Mouse (Mus musculus) hindbrain, embryonic 13.5 days (tissue): ENCODE measurements around the gene Fzd7. TPM values are rescaled to one million over a fixed set of nuclear protein-coding genes. Genes with fewer than 3 reads are reported as not detected.

Source experiments
- ATAC-seq: fragments of 200-750 bp; cut with Nextera tagmentation; 2 replicates; pipeline ENCODE4 v1.8.0; 2017; ENCODE audit warnings: moderate TSS enrichment; ENCODE audit not compliant: low FRiP score
- H3K27ac ChIP-seq: fragments of 300-500 bp; sonication (generic); 2 replicates; pipeline ENCODE4 v1.5.1; 2015; ENCODE audit warnings: inconsistent platforms, mild to moderate bottlenecking, moderate library complexity
- H3K27me3 ChIP-seq: fragments of 300-500 bp; sonication (generic); 2 replicates; pipeline ENCODE4 v1.6.1; 2015; ENCODE audit warnings: mild to moderate bottlenecking, inconsistent platforms
- H3K36me3 ChIP-seq: fragments of 300-500 bp; sonication (generic); 2 replicates; pipeline ENCODE4 v1.6.1; 2015; ENCODE audit warnings: mild to moderate bottlenecking, inconsistent platforms
- H3K4me1 ChIP-seq: fragments of 300-500 bp; sonication (generic); replicated peaks from 2 replicates; pipeline ENCODE4 v1.6.1; 2015; ENCODE audit warnings: inconsistent platforms
- H3K4me2 ChIP-seq: fragments of 300-500 bp; sonication (generic); 2 replicates; pipeline ENCODE4 v1.6.1; 2015; ENCODE audit warnings: inconsistent platforms, mild to moderate bottlenecking, moderate library complexity
- H3K4me3 ChIP-seq: fragments of 300-500 bp; sonication (generic); 2 replicates; pipeline ENCODE4 v1.5.1; 2015; ENCODE audit warnings: mild to moderate bottlenecking, inconsistent platforms
- H3K9ac ChIP-seq: fragments of 300-500 bp; sonication (generic); 2 replicates; pipeline ENCODE4 v1.6.1; 2015; ENCODE audit warnings: mild to moderate bottlenecking, inconsistent platforms
- H3K9me3 ChIP-seq: fragments of 300-500 bp; sonication (generic); 2 replicates; pipeline ENCODE4 v1.6.1; 2016; ENCODE audit warnings: inconsistent platforms
- WGBS: fragments of 180-500 bp; shearing (Covaris S2); methylation state at CpG from one replicate; pipeline ENCODE4 v1.1.7; 2015; 5-methylcytosine and 5-hydroxymethylcytosine counted together
- polyA plus RNA-seq: library from polyadenylated mRNA; unstranded; fragments of >200 nt; fragmentation: Nextera tagmentation; extraction: Ambion mirVana; gene quantifications from 2 replicates; pipeline ENCODE4 v1.2.1, GENCODE M21; 2015

The Fzd7 gene
- polyA plus RNA-seq, 1 experiment from 2014 or later, result 3.3 TPM

DNA sequence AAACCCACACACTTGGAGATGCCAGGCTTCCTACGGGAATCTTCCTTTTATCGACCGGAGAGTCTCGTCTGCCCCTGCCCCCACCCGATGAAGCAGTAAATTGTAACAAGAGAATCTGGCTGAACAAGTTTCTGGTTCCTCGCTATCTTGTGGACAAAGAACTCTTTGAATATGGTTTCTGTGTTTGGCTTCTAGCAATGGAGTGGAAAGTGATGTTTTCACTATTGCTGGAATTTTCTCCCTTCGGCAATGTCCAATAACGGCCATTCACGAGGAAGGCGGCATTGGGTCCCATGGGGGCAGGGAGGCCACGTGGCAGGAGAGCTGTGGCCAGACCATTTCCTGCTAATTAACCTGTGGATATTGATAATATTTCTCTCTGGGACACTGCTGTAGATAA, 32.8 kb upstream of the Fzd7 start:
- peaks cover 2% of the 10 kb centered on the region for H3K27me3 ChIP-seq
- H3K9me3 ChIP-seq, result no peaks in the 10 kb centered on the region
- no peak overlapping the region for H3K27ac ChIP-seq
- H3K9ac ChIP-seq, result no peak overlapping the region
- WGBS, result 18% methylated on average over 11 of the region's 11 CpGs
- H3K4me2 ChIP-seq, result no peak overlapping the region
- ATAC-seq, result no peak
- H3K4me1 ChIP-seq, result peaks cover 19% of the 10 kb centered on the region
- H3K4me3 ChIP-seq, result no peak overlapping the region
- no peaks in the 10 kb centered on the region for H3K36me3 ChIP-seq

DNA sequence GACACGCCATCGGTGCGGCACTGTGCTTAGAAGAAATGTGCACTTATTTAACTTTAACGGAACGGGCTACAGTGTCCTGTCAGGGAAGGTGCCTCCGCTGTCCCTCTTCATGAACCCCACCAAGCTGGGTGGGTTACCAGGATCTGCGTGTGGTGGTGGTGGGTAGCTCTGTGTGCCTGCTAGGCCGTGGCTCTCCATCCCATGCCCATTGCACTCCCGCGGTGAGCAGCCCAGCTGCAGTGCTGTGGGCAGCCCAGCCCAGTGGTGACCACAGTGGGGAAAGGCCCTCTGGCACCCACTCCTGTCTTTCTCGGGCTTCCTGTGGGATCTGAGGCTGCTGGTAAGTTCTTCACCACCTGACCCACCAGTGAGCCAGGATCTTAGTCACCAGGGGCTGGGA, 31.3 kb upstream of the Fzd7 start:
- H3K27me3 ChIP-seq, result no peaks in the 10 kb centered on the region; the same call in 1 of the 2 replicates
- H3K9me3 ChIP-seq, result no peaks in the 10 kb centered on the region
- H3K27ac ChIP-seq, result no peak overlapping the region
- no peak overlapping the region for H3K9ac ChIP-seq
- no peak overlapping the region for H3K4me2 ChIP-seq
- ATAC-seq, result no peak
- no peak overlapping the region for H3K4me3 ChIP-seq
- peaks cover 19% of the 10 kb centered on the region for H3K4me1 ChIP-seq
- no peaks in the 10 kb centered on the region for H3K36me3 ChIP-seq
- WGBS, result 75% methylated on average over 11 of the region's 11 CpGs

DNA sequence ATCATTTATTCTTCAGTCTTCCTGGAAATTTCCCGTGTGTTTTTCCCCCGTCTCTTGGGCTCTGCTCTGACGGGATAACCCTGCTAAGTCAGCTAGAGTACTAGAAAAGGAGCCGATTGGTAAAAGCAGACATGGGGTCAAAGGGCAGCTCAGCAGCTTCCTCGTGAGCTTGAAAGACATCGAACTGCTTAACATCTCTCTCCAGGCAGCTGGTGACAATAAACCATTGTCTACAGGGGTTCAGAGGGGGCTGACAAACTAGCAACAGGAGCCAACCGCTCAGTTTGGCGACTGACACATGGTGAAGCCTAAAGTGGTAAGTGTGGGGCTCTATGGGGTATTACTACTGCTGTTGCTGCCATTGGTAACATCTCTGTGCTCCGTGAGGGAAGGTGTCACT, 30.6 kb upstream of the Fzd7 start:
- H3K4me1 ChIP-seq, result peaks cover 17% of the 10 kb centered on the region
- no peak overlapping the region for H3K4me2 ChIP-seq
- H3K27me3 ChIP-seq, result no peaks in the 10 kb centered on the region; the same call in 1 of the 2 replicates
- H3K9ac ChIP-seq, result no peak overlapping the region
- no peak overlapping the region for H3K4me3 ChIP-seq
- no peak for ATAC-seq
- H3K9me3 ChIP-seq, result no peaks in the 10 kb centered on the region
- H3K27ac ChIP-seq, result no peak overlapping the region
- no peaks in the 10 kb centered on the region for H3K36me3 ChIP-seq
- 4% methylated on average over 9 of the region's 9 CpGs for WGBS

GRCm38 (mm10) chr1:59456825-59457224, 25.4 kb upstream of the Fzd7 start:
- Histone ChIP-seq H3K27ac (no peak overlapping the region), H3K36me3 (no peaks in the 10 kb centered on the region), H3K27me3 (no peaks in the 10 kb centered on the region), H3K9me3 (no peaks in the 10 kb centered on the region), H3K4me3 (no peak overlapping the region), H3K9ac (no peak overlapping the region), H3K4me1 (peaks cover 12% of the 10 kb centered on the region), H3K4me2 (no peak overlapping the region)
- ATAC-seq, result no peak
- WGBS, result 23% methylated on average over 3 of the region's 3 CpGs

DNA sequence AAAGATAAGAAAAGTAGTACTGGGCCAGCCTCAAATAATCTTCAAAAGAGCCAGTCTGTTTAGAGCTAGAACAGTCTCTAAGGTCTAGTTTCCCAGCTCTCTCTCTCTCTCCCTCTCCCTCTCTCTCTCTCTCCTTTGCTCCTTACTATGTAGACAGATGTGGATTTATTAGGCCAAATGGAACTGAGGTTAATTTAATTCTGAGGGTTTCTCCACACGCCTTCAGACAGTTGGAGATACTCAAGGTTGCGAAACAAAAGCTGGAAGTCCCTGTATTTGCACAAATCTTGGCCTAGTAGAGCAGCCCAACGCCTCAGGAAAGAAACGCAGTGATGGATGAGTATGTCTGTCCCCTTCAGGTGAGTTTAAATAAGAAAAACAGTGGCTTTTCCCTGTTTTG, 24.4 kb upstream of the Fzd7 start:
- no peak overlapping the region for H3K9ac ChIP-seq
- no peak overlapping the region for H3K27ac ChIP-seq
- H3K36me3 ChIP-seq, result no peaks in the 10 kb centered on the region
- H3K9me3 ChIP-seq, result no peaks in the 10 kb centered on the region
- no peak overlapping the region for H3K4me2 ChIP-seq
- no peaks in the 10 kb centered on the region for H3K27me3 ChIP-seq
- no peak for ATAC-seq
- WGBS, result 83% methylated on average over 4 of the region's 4 CpGs
- H3K4me3 ChIP-seq, result no peak overlapping the region
- peaks cover 12% of the 10 kb centered on the region for H3K4me1 ChIP-seq

DNA sequence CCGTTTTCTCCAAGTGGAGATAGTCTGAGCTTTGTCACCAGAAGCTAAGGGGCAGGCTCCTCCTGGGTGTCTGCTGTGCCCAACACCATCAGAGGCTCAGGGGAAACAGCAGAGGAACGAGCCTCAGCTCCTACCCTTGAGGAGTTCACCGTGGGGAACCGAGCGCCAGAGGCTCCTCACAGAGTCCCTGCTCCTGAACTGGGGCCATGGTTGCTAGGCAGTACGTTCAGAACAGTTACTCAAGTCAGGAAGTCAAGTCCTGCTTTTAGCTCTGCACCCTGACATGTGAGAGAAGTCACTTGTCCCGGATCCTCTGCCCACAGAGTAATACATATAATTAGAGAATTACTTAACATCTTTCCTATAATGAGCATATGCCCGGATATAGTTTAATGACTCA, 23.3 kb upstream of the Fzd7 start:
- Histone ChIP-seq H3K36me3 (no peaks in the 10 kb centered on the region), H3K27me3 (no peaks in the 10 kb centered on the region), H3K4me3 (no peak overlapping the region), H3K4me2 (0 out of 2 replicates have a peak overlapping the region, but pooled peaks have one; percentile 16), H3K9ac (no peak overlapping the region), H3K9me3 (no peaks in the 10 kb centered on the region), H3K4me1 (peaks cover 12% of the 10 kb centered on the region), H3K27ac (peak overlapping the region; percentile 24; the same call in 1 of the 2 replicates)
- WGBS, result 16% methylated on average over 8 of the region's 8 CpGs
- ATAC-seq, result peak; percentile 24; the same call in 1 of the 2 replicates

DNA sequence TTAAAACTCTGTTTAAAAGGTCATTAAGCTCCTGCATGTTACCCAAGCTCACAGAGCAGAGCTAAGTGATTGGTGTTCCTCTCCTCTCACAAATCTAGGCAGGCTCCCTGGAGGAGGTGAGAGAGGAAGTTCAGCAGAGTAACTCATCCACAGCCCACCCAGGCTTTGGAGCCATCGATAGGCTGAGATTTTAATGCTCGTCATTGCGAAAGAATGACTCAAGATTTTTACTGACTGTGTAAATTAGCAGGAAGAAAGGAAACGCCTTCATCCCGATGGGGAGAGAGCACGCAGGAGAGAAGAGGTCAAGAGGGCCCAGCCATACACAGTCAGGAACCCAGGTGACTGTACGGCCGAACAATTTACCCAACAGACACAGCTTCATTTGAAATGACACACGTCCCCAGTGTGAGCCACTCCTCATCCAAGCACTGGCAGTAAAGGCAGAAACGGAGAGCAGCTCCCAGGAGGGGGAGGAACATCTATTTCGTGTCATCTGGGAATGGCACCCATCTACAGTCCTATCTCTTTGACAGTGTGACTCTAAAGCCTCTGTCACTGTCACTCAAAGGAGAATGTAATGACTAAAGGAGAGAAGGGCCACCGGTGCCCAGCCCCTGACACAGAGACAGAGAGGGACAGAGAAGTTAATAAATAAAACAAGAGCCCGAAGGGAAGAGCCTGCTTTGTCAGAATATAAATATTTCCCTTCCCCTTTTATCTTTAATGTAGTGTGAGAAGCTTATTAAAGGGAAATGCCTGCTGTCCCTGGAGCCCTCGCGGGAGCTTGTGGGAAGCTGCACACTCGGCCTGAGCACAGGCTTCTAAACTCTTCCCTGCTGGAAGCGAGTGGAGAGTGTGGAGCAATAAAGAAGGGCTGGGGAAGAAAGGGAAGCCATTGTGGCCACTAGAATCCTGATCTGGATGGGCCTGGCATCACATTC, 17.3 kb upstream of the Fzd7 start:
- 29% methylated on average over 17 of the region's 17 CpGs for WGBS
- peak overlapping the region; percentile 58 for H3K9ac ChIP-seq

GRCm38 (mm10) chr1:59465640-59466008, 16.6 kb upstream of the Fzd7 start:
- Histone ChIP-seq H3K9ac (peak overlapping the region; percentile 58), H3K9me3 (no peaks in the 10 kb centered on the region), H3K4me3 (no peak overlapping the region), H3K4me2 (no peak overlapping the region), H3K27ac (peak overlapping the region; percentile 73), H3K4me1 (peaks cover 28% of the 10 kb centered on the region), H3K36me3 (no peaks in the 10 kb centered on the region), H3K27me3 (no peaks in the 10 kb centered on the region)
- no peak for ATAC-seq
- 59% methylated on average over 9 of the region's 9 CpGs for WGBS

More for the DNA sequence above, 17.3 kb upstream of the Fzd7 start:
- H3K27ac ChIP-seq, result peak overlapping the region; percentile 73
- ATAC-seq, result peak; percentile 61
- H3K27me3 ChIP-seq, result no peaks in the 10 kb centered on the region
- H3K4me3 ChIP-seq, result no peak overlapping the region
- H3K36me3 ChIP-seq, result no peaks in the 10 kb centered on the region
- H3K4me2 ChIP-seq, result no peak overlapping the region
- H3K9me3 ChIP-seq, result no peaks in the 10 kb centered on the region
- peaks cover 28% of the 10 kb centered on the region for H3K4me1 ChIP-seq

- ATAC-seq, result no peak
- no peaks in the 10 kb centered on the region for H3K36me3 ChIP-seq
Observed at GRCm38 (mm10) chr1:59469170-59469569, 13.1 kb upstream of the Fzd7 start.

GRCm38 (mm10) chr1:59470766-59471165, 11.5 kb upstream of the Fzd7 start:
- no peak overlapping the region for H3K27ac ChIP-seq
- no peaks in the 10 kb centered on the region for H3K36me3 ChIP-seq
- peaks cover 6% of the 10 kb centered on the region; the same call in 1 of the 2 replicates for H3K27me3 ChIP-seq
- peaks cover 24% of the 10 kb centered on the region for H3K4me1 ChIP-seq
- 52% methylated on average over 4 of the region's 4 CpGs for WGBS
- H3K9me3 ChIP-seq, result no peaks in the 10 kb centered on the region
- no peak overlapping the region for H3K4me3 ChIP-seq
- no peak overlapping the region for H3K9ac ChIP-seq
- H3K4me2 ChIP-seq, result no peak overlapping the region
- ATAC-seq, result no peak

More at GRCm38 (mm10) chr1:59469170-59469569, 13.1 kb upstream of the Fzd7 start:
- Histone ChIP-seq H3K4me3 (no peak overlapping the region), H3K27ac (no peak overlapping the region), H3K27me3 (no peaks in the 10 kb centered on the region), H3K9me3 (no peaks in the 10 kb centered on the region), H3K9ac (no peak overlapping the region), H3K4me2 (no peak overlapping the region), H3K4me1 (peaks cover 37% of the 10 kb centered on the region)
- 23% methylated on average over 4 of the region's 4 CpGs for WGBS

DNA sequence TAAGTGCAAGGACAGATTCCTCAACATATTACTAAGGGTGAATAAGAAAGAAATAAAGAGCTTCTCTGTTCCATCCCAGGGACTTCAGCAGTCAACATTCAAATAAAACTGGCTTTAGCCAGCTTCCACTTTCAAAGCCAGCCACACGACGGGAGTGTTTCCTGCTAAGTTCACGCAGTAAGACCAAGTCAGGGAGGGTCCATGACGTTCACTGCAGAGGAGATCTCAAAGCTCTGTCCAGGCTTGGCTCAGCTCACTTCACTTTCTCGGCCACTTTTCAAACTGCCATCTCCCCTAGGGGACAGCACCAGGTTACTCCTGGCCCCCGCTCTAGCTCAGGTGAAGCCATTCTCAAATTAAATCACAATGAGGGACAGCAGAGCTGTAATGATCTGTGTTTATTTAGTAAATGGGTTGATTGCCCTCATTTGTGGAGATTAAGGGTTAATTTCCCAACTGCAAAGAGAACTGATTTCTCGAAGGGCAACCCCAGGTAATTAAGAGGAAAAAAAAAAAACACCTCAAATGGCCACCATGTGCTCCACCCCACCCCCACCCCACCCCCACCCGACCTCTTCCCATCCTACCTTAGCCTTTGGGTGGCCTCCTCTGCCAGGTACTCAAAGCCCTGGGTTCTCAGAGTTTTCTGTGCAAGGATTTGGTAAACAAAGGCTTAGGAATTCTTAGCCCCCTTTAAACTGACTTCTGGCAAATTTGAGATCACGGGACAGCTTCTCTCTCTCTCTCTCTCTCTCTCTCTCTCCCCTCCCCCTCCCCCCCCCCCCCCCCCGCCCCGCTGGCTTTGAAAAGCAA, 9.7 kb upstream of the Fzd7 start:
- H3K27ac ChIP-seq, result no peak overlapping the region
- no peak for ATAC-seq
- no peak overlapping the region for H3K4me2 ChIP-seq
- no peak overlapping the region for H3K4me3 ChIP-seq
- no peaks in the 10 kb centered on the region for H3K9me3 ChIP-seq
- H3K9ac ChIP-seq, result no peak overlapping the region
- WGBS, result 13% methylated on average over 10 of the region's 11 CpGs
- peaks cover 17% of the 10 kb centered on the region for H3K4me1 ChIP-seq
- peaks cover 9% of the 10 kb centered on the region for H3K27me3 ChIP-seq
- no peaks in the 10 kb centered on the region for H3K36me3 ChIP-seq

DNA sequence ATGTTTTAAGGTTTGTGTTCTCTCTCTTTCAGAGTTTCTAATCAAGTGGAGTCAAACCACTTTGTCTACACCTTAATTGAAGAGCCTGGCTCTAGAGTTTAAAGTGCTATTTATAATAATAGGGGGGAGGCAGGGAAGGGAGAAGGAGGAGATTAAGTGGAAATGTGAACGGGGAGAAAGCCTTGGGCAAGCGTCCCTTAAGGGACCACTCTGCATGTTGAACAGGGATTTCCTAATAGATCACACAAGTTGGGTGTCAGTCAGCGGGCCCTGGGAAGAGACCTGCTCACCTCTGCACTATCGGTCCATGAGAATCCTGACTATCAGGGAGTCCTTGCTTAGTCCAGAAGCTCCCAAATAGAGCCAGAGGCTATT, 9.1 kb upstream of the Fzd7 start:
- no peaks in the 10 kb centered on the region for H3K36me3 ChIP-seq
- no peak for ATAC-seq
- H3K4me2 ChIP-seq, result no peak overlapping the region
- peaks cover 10% of the 10 kb centered on the region for H3K27me3 ChIP-seq
- H3K4me1 ChIP-seq, result peaks cover 17% of the 10 kb centered on the region
- H3K9me3 ChIP-seq, result no peaks in the 10 kb centered on the region
- 11% methylated on average over 4 of the region's 4 CpGs for WGBS
- H3K9ac ChIP-seq, result no peak overlapping the region
- no peak overlapping the region for H3K4me3 ChIP-seq
- no peak overlapping the region for H3K27ac ChIP-seq
